Mouse (Mus musculus) CH12.LX (cell line): ENCODE results near the gene 2610008E11Rik.

Experiments used
- CTCF ChIP-seq, 2 experiments: IDR thresholded peaks in 1 of 2; conservative IDR thresholded peaks in 1 of 2; 2 replicates each; pipeline ENCODE4 v1.5.1; 2011 to 2012; ENCODE audit warnings: low read depth in 2 of 2, low read length in 2 of 2, improper control_type of control experiment in 1 of 2, inconsistent platforms in 1 of 2, mild to moderate bottlenecking in 1 of 2, moderate library complexity in 1 of 2
- EP300 ChIP-seq: IDR thresholded peaks from 2 replicates; pipeline ENCODE4 v1.6.1; 2011; ENCODE audit warnings: low read length, improper control_type of control experiment
- HCFC1 ChIP-seq: IDR thresholded peaks from 2 replicates; pipeline ENCODE4 v1.6.1; 2012; ENCODE audit warnings: low read depth, mild to moderate bottlenecking, inconsistent platforms, low read length, improper control_type of control experiment
- JUND ChIP-seq: conservative IDR thresholded peaks from 2 replicates; pipeline ENCODE4 v1.6.1; 2011; ENCODE audit warnings: low read depth, low read length, improper control_type of control experiment
- MXI1 ChIP-seq: IDR thresholded peaks from 2 replicates; pipeline ENCODE4 v1.6.1; 2011; ENCODE audit warnings: mild to moderate bottlenecking, low read depth, low read length, improper control_type of control experiment
- POLR2AphosphoS2 ChIP-seq: IDR thresholded peaks from 2 replicates; pipeline ENCODE4 v1.6.1; 2011; ENCODE audit warnings: low read depth, low read length, improper control_type of control experiment
- SIN3A ChIP-seq: IDR thresholded peaks from 2 replicates; pipeline ENCODE4 v1.6.1; 2012; ENCODE audit warnings: low read length, improper control_type of control experiment, inconsistent platforms

- TF ChIP-seq POLR2AphosphoS2 (no peak), CTCF (conservative IDR thresholded peaks at IDR 0.05 in 1 of 2, IDR thresholded peaks at IDR 0.05 in 1 of 2; ENCODE audit: low read depth in 2 of 2, low read length in 2 of 2) (peak; percentile 67 to 81), MXI1 (no peak), JUND (no peak), HCFC1 (no peak), SIN3A (no peak), EP300 (no peak)
Observed at GRCm38 (mm10) chr10:79116125-79116849, 18.9 kb upstream of the 2610008E11Rik start.
